Mouse (Mus musculus) spleen, postnatal 4 days (tissue): ENCODE measurements around the gene Fgf22.

Experiments used
- DNase-seq, 2 experiments: peaks; one replicate each; pipeline ENCODE4 v3.0.0; 2022; ENCODE audit warnings: low spot score in 2 of 2

Gene Fgf22

DNA sequence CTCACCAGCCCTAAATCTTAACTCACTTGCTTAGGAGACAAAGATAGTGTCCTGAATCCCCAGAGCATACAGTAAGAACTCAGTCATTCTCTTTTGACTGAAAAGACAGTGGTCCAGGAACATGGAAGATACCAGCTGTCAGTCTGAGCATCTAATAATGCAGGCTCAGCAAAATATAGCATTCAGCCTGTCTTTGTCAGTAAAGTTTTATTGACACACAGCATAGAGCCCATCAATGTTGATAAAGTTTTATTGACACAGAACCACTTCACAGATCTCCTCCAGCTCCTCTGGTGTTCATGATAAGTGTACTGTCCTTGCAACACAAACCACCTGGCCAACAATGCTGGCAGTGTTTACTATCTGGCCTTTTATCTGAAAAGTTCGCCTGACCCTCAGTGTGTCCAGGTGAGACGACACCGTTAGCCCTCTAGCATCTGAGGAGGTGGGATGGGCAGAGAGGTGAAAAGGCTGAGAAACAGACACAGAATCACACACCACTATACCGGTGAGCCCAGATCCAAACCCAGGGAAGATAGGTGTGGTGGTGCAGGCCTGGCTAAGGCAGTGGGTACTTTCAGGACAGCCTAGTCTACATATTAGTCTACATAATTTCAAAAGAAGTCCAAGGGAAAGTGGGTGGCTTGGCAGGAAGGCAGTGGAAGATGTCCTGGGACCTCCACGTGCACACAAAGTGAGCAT is 37.6 kb downstream of the Fgf22 start:
- DNase-seq = no peak

DNA sequence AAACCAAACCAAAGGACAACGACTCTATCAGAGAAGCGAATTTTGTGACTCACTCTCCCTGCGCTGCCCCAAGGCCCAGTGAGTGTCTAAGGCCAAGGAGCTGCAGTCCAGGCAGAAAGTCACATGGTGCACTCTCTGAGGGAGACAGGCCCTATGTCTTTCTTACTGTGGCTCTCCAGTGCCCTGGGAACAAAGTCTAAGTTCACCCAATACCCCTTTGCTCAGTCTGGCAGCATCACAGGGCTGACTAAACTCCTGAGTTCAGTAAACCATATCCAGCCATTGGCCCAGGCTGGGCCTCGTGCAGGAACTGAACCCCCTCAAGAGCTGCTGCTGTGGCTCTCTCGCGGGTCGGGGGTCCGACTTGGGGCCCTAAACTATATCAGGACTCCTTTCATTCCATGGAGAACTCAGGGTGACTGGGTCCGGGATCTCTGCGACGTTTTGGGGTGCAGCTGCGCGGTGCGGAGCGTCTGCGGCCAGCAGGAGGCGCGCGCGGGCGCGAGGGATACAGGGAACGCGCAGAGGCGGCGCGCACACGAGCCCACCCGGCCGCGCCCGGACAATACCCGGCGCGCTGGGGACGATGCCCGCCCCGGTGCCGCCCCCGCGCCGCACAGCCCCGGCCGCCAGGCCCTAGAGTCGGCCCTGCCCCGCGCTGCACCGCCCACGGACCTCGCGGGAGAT is 38.3 kb downstream of the Fgf22 start, which contains the start of gene Palm:
TSS of gene Palm (plus strand) at position 522 of the 687 bp plus-strand sequence.
- peak; percentile 73 to 93 for DNase-seq

DNA sequence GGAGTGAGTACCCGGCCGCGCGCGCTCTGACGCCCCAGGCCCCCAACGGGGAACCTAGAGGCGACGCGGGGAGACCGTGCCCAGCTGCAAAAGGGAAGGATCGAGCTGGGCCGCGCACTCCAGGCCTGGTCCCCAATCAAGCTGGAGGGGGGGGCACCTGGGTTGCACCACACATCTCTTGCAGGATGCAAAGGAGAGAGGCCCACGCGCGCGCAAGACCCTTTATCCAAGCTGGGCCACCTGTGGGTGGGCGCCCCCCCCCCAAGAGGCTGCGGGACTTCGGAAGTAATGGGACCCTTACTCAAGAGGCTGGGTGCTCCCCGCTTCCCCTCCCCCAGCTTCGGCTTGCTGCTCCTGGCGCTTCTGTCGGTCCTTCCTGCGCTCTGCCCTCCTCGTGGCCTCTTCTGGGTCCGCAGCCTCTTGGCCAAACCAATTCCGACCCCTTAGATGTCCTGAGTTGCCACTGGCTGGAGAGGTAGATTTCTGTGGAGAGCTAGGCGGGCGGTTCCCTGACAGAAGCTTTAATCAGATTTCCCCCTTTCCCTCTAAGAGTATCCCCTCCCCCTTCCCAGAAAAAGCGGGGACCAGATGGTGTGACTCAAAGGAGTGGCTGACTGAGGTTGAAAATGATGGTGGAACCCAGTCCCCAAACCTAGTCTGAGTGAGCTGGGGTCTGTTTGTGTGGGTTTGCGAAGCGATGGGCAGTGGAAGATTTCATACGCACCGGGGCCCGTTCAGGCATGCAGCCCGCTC is 39.0 kb downstream of the Fgf22 start:
- DNase-seq = no peak

DNA sequence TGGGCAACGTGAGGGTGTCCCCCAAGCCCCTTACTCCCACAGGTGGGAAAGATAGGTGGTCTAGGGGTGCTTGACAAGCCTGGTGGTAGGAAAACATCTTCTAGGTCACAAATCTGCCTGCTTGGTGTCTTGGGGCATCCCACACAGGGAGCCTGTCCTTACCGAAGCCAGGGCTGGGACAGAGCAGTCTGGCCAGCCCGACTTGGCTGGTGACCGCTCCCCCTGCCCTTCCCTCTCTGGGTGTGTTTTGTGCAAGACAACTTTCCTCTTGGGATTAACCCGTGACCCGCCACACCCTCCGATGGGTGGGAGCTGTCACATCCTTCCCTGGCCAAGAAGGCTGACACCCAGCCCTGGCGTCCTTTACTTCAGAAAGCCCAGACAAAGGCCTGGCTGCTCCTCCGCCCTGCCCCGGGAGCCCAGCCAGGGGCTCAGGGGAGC is 39.6 kb downstream of the Fgf22 start:
- DNase-seq = no peak

DNA sequence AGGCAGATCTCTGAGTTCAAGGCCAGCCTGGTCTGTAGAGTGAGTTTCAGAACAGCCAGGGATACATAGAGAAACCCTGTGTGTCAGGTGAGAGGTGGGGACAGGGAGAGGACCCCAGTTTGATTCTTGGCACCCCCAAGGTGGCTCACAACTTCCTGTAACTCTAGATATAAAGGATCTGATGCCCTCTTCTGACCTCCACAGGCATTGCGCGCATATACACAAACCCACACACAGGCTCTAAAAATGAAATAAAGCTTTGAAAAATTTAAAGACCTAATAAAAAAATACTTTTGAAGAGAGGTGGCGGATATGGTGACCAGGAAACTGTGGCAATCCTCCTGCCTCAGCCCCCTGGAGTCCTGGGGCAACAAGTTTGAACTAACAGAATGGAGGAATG is 41.0 kb downstream of the Fgf22 start:
- DNase-seq = no peak

DNA sequence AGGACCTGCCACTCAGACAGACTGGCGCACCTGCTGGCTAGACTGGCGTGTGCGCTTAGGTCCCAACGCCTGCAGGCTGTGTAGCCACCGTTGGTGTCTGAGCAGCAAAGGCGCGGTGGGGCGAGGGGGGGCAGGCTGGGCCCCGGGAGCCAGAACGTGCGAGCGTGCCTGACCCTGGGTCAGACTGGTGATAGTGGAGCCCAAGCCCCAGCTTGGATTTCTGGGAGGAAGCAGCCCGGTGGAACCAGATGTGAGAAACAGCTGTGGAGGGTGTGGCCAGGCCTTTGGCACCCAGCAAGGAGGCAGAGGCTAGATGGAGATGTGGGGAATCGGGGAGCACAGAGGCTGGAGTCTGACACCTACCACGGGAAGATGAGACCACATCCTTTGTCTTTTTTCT is 42.5 kb downstream of the Fgf22 start:
- DNase-seq = no peak

DNA sequence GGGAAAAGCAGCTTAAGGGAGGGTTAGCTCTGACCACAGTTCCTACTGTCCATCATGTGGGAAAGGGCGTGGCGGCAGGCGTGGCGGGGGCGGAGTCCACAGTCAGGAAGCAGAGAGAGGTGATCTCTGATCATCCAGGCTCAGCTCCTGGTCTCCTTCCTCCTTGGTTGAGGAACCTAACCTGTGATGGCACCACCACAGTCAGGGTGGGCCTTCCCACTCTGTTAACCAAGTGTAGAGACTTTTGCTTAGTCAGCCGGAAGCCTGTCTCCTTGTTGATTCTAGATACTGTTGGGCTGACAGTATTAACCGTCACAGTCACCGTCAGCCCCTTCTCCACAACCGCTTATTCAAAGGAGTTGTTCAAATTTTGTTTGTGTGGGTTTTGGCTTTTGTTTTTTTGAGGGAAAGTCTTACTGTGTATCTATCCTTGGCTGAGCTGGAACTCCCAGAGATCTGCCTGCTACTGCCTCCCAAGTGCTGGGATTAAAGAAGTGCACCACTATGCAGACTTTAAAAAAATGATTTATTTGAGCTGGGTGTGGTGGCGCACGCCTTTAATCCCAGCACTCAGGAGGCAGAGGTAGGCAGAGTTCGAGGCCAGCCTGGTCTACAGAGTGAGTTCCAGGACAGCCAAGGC is 43.5 kb downstream of the Fgf22 start:
- peak in 1 of 2 experiments; percentile 63 for DNase-seq

DNA sequence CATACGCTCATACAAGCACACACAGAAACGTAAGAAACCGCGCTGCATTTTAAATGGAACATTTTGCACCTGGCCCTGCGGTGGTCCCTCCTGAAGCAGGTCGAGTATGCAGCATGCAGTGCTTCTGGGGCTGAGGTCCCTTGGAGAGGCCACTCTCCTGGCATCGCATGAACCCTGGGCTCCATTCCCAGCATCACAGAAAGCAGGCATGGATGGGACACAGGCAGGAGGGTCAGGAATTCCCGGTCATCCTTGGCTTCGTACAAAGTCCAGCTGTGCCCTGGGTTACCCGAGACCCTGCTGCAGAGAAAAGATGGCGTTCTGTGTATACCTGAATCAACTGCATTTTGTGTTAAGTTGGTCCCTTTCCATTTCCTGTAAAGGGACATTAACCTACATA is 45.6 kb downstream of the Fgf22 start:
- no peak for DNase-seq

DNA sequence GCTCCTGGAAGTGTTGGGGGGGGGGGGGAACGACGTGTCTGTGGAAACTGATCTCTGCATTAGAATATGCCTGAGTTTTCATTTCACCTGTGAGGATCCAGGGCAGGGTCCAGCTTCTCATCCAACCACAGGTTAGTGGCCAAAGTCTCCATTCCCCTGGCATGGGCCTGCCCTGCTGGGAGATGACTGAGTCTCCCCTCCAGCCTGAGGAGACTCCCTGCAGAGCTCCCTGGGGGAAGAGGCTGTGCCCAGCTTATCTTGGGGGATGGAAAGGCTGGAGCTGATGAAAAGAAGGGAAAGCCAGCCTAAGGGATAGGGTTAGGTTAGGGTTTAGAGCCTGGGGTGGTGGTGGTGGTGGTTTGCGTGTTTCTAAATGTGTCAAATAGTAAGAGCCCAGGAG is 47.0 kb downstream of the Fgf22 start:
- no peak for DNase-seq

DNA sequence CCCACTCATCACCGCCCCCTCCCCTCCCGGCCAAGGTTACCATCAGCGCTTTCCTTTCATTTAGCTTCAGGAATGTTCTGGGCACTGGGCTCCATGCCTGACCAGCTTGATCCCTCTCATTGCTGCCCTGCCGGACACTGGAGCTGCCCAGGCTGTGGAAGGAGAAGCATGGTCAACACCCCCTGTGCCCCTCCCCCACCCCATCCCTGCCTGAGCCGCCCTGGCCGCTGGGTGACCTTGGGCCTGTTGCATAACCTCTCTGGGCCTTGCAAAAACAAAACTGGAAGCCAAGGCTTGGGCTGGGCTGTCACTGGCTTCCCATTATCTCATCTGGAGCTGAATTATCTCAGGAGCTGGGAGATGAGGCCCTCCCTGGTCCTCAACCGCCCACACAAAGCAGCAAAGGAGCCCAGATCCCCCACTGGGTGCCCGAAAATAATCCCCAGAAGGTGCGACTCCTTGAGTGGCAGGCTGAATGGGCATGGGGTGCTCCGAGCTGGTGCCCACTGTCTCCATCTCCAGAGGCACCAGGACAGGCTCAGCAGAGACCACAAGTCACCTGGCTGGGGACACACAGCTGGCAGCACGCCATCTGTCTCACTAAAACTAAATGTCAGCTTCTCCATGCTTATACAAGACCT is 47.6 kb downstream of the Fgf22 start:
- no peak for DNase-seq

DNA sequence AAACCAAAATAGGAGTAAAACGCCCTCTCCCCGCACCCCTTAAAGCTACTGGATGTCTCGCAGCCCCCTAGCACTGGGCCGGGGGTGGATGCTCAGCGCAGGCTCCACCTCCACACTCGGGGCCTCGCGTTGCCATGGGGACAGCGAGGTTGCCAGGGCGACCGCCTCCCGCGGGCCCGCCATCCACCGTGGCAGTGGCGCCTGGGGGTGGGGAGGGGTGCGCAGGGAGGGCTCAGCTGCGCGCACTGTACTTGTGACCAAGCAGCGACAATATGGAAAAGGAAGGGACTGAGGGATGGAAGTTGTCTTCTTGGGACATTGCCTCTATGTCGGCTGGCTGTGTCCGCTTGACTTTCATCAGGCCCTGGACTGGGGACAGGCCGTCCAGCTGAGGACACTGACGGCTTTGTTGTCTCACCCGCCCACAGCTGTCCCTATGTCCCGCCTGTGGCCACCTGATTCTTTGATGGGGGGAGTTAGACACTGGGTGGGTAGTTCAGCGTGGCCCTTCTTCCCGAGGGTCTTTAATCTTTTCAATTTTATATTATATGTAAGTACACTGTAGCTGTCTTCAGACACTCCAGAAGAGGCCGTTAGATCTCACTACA is 48.9 kb downstream of the Fgf22 start:
- no peak for DNase-seq

DNA sequence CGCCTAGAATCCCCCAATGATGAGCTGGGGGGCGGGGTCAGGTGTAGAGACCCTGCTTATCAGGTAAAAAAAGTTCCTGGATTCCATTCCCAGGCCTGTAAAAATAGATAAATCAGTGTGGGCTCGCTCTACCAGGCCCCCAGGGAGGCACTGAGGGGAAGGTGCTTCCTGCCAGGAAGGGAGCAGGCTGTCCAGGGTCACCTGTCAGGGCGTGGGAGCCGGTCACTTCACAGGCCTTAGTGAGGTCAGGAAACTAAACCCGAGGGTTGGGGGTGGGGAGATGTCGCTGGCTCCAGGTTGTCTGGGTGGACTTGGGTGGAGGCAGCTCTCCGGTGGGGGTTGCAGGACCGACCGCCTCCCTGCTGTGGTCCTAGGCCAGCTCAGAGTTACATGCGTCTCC is 50.8 kb downstream of the Fgf22 start:
- DNase-seq = no peak

DNA sequence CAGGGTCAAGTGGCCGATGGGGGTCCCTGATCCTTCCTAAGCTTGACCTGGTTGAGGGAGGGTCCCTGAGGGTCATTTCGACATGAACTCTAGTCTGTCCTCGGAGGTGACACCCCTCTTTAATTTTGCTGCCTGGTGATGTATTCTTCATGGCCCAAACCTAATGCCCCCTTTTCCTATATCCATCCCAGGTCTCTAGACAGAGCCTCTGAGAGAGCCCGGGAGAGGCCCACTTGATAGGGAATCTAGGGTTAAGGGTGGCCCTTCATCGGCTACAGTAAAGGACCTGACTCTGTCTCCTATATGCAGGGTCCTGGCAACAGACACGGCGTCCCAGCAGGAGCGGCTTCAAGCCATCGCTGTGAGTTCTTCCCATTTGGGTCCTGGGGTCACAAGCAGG is 51.5 kb downstream of the Fgf22 start:
- DNase-seq = no peak

DNA sequence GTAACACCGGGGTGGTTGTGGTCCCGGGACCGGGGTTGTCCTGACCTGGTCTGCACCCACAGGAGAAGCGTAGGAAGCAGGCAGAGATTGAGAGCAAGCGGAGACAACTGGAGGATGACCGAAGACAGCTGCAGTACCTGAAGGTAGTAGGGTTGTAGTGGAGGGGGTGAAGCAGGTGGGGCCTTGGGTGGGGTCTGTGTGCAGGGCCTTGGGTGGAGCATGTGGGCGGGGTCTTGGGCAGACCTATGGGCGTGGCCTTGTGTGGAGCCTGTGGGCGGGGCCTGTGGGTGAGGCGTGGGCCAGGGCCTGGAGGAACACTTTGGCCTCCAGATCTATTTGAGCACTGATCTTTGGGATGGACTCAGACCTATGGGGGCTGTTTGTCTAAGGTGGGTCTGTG is 52.1 kb downstream of the Fgf22 start:
- DNase-seq = no peak

DNA sequence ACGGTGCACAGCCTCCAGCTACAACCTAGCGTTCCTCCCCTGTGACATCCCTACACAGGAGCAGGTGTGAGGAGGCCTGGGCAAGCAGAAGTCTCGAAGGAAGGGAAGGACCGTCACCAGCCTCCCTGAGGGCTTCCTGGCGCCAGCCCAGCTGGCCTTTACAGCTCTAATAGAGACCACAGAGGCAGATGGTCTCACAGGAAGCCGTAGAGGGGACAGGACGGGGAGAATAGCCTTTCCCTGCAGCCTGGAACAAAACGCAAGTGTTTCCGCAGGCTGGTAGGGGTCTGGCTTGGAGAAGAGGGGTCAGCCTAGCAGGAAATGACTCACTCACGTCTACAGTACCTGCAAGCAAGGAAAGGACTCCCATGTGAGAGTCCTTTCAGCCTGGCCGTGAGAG is 53.0 kb downstream of the Fgf22 start:
- DNase-seq = no peak
